Mouse (Mus musculus): ENCODE measurements around the gene Dnaja3.

GRCm38 (mm10) chr16:4656571-4657081 is 16.8 kb downstream of the Dnaja3 start:
- TF ChIP-seq POLR2A (IDR thresholded peaks at IDR 0.05; ENCODE audit: insufficient read length, low read depth), result no peak
- TF ChIP-seq E2F4 (IDR thresholded peaks at IDR 0.05; ENCODE audit: insufficient read depth), result no peak
- TF ChIP-seq MAX (IDR thresholded peaks at IDR 0.05; ENCODE audit: low read depth), result no peak
- no peak for TF ChIP-seq USF1 (IDR thresholded peaks at IDR 0.05; ENCODE audit: low read depth)
- no peak for TF ChIP-seq TCF3 (IDR thresholded peaks at IDR 0.05; ENCODE audit: insufficient read length, low read depth)
- TF ChIP-seq TCF12 (IDR thresholded peaks at IDR 0.05; ENCODE audit: insufficient read depth, poor library complexity, severe bottlenecking), result no peak
- no peak for TF ChIP-seq CEBPB (IDR thresholded peaks at IDR 0.05; ENCODE audit: insufficient read depth, poor library complexity, severe bottlenecking)
- no peak for TF ChIP-seq MYOD1 (IDR thresholded peaks at IDR 0.05; ENCODE audit: control insufficient read depth in 1 of 3, insufficient read length in 2 of 3, low read depth in 2 of 3)
- no peak for TF ChIP-seq SRF (IDR thresholded peaks at IDR 0.05; ENCODE audit: control insufficient read depth, insufficient read length, low read depth)
- TF ChIP-seq POLR2AphosphoS2 (IDR thresholded peaks at IDR 0.05; ENCODE audit: insufficient read length, low read depth), result no peak
